Mouse (Mus musculus): ENCODE data around the gene Bid.

GRCm38 (mm10) chr6:120939783-120940182 is 23.1 kb upstream of the Bid start:
- TF ChIP-seq FLI1 (IDR thresholded peaks at IDR 0.05; ENCODE audit: low read length) (no peak), GATA1 (IDR thresholded peaks at IDR 0.05; ENCODE audit: borderline replicate concordance, low read length) (no peak)
